Mouse (Mus musculus) MEL (cell line): ENCODE results near the gene Ncoa6. TPM values are rescaled to one million over a fixed set of nuclear protein-coding genes. Genes with fewer than 3 reads are reported as not detected.

ENCODE experiments used
- DNase-seq: peaks from one replicate; pipeline ENCODE4 v3.0.0; 2011; ENCODE audit warnings: low read depth, low spot score
- H3K27ac ChIP-seq: 2 replicates; pipeline ENCODE4 v1.5.1; 2012; ENCODE audit warnings: low read depth, mild to moderate bottlenecking, control low read depth, low read length, moderate library complexity; ENCODE audit not compliant: control insufficient read depth
- H3K27me3 ChIP-seq, 2 experiments: fragments of 150-350 bp in 1 of 2; sonication (generic) in 1 of 2; 2 replicates each; pipeline ENCODE4 v1.6.1; 2012; ENCODE audit warnings: low read length in 2 of 2, mild to moderate bottlenecking in 2 of 2, improper control_type of control experiment in 1 of 2, moderate library complexity in 1 of 2; ENCODE audit not compliant: insufficient read depth in 2 of 2, control insufficient read depth in 1 of 2
- H3K36me3 ChIP-seq, 2 experiments: 2 replicates each; pipeline ENCODE4 v1.6.1; 2012 to 2014; ENCODE audit warnings: low read length in 2 of 2, improper control_type of control experiment in 1 of 2, inconsistent platforms in 1 of 2, mild to moderate bottlenecking in 1 of 2; ENCODE audit not compliant: insufficient read depth in 2 of 2, control insufficient read depth in 1 of 2
- H3K4me1 ChIP-seq, 2 experiments: fragments of 150-350 bp in 1 of 2; sonication (generic) in 1 of 2; 2 replicates each; pipeline ENCODE4 v1.6.1; 2012; ENCODE audit warnings: low read length in 2 of 2, improper control_type of control experiment in 1 of 2, mild to moderate bottlenecking in 1 of 2; ENCODE audit not compliant: insufficient read depth in 2 of 2, control insufficient read depth in 1 of 2
- H3K4me3 ChIP-seq, 2 experiments: fragments of 150-350 bp in 1 of 2; sonication (generic) in 1 of 2; 2 replicates each; pipeline ENCODE4 v1.5.1; 2012; ENCODE audit warnings: low read depth in 2 of 2, low read length in 2 of 2, mild to moderate bottlenecking in 2 of 2, moderate library complexity in 2 of 2, control low read depth in 1 of 2, improper control_type of control experiment in 1 of 2; ENCODE audit not compliant: control insufficient read depth in 1 of 2, insufficient read depth in 1 of 2
- H3K79me2 ChIP-seq: 2 replicates; pipeline ENCODE4 v1.6.1; 2012; ENCODE audit warnings: mild to moderate bottlenecking, low read length, moderate library complexity; ENCODE audit not compliant: control insufficient read depth, poor library complexity, insufficient read depth
- H3K9ac ChIP-seq: 2 replicates; pipeline ENCODE4 v1.6.1; 2012; ENCODE audit warnings: low read depth, mild to moderate bottlenecking, control low read depth, low read length, moderate library complexity; ENCODE audit not compliant: control insufficient read depth, poor library complexity, severe bottlenecking
- H3K9me3 ChIP-seq: fragments of 150-350 bp; sonication (generic); replicated peaks from 2 replicates; pipeline ENCODE4 v1.6.1; 2012; ENCODE audit warnings: mild to moderate bottlenecking, low read length, improper control_type of control experiment, moderate library complexity; ENCODE audit not compliant: insufficient read depth
- BHLHE40 ChIP-seq: IDR thresholded peaks from 2 replicates; pipeline ENCODE4 v1.6.1; 2012; ENCODE audit warnings: low read depth, mild to moderate bottlenecking, inconsistent platforms, low read length, improper control_type of control experiment, borderline replicate concordance
- CHD1 ChIP-seq: IDR thresholded peaks from 2 replicates; pipeline ENCODE4 v1.6.1; 2012; ENCODE audit warnings: low read depth, mild to moderate bottlenecking, inconsistent platforms, low read length, improper control_type of control experiment
- CHD2 ChIP-seq: IDR thresholded peaks from 2 replicates; pipeline ENCODE4 v1.6.1; 2011; ENCODE audit warnings: low read length, improper control_type of control experiment
- CTCF ChIP-seq, 3 experiments: IDR thresholded peaks in 2 of 3; conservative IDR thresholded peaks in 1 of 3; 2 replicates each; pipeline ENCODE4 v1.5.1; 2011 to 2012; ENCODE audit warnings: low read length in 3 of 3, low read depth in 2 of 3, mild to moderate bottlenecking in 2 of 3, improper control_type of control experiment in 1 of 3, inconsistent platforms in 1 of 3, mixed read lengths in 1 of 3, moderate library complexity in 1 of 3; ENCODE audit not compliant: control insufficient read depth in 1 of 3, insufficient read depth in 1 of 3, poor library complexity in 1 of 3, severe bottlenecking in 1 of 3
- ELF1 ChIP-seq: IDR thresholded peaks from 2 replicates; pipeline ENCODE4 v1.6.1; 2014; ENCODE audit warnings: low read depth, mild to moderate bottlenecking, inconsistent platforms, low read length, improper control_type of control experiment, moderate library complexity
- EP300 ChIP-seq, 2 experiments: IDR thresholded peaks; 2 replicates each; pipeline ENCODE4 v1.6.1; 2011; ENCODE audit warnings: improper control_type of control experiment in 2 of 2, low read length in 2 of 2, low read depth in 1 of 2, mild to moderate bottlenecking in 1 of 2
- ETS1 ChIP-seq: IDR thresholded peaks from 2 replicates; pipeline ENCODE4 v1.6.1; 2012; ENCODE audit warnings: low read depth, mild to moderate bottlenecking, inconsistent platforms, low read length, improper control_type of control experiment, moderate library complexity
- GABPA ChIP-seq: IDR thresholded peaks from 2 replicates; pipeline ENCODE4 v1.6.1; 2012; ENCODE audit warnings: low read depth, mild to moderate bottlenecking, inconsistent platforms, low read length, improper control_type of control experiment, moderate library complexity
- GATA1 ChIP-seq: IDR thresholded peaks from 2 replicates; pipeline ENCODE4 v1.6.1; 2011; ENCODE audit warnings: low read depth, low read length, improper control_type of control experiment
- HCFC1 ChIP-seq: IDR thresholded peaks from 2 replicates; pipeline ENCODE4 v1.6.1; 2012; ENCODE audit warnings: low read depth, mild to moderate bottlenecking, inconsistent platforms, low read length, improper control_type of control experiment, moderate library complexity
- KAT2A ChIP-seq: conservative IDR thresholded peaks from 2 replicates; pipeline ENCODE4 v1.6.1; 2012; ENCODE audit warnings: low read depth, low read length, improper control_type of control experiment, inconsistent platforms
- MAFK ChIP-seq: IDR thresholded peaks from 2 replicates; pipeline ENCODE4 v1.6.1; 2011; ENCODE audit warnings: low read depth, mild to moderate bottlenecking, low read length, improper control_type of control experiment, borderline replicate concordance
- MAZ ChIP-seq: IDR thresholded peaks from 2 replicates; pipeline ENCODE4 v1.6.1; 2012; ENCODE audit warnings: low read depth, mild to moderate bottlenecking, inconsistent platforms, low read length, improper control_type of control experiment
- MEF2A ChIP-seq: IDR thresholded peaks from 2 replicates; pipeline ENCODE4 v1.6.1; 2014; ENCODE audit warnings: low read depth, mild to moderate bottlenecking, inconsistent platforms, low read length, improper control_type of control experiment; ENCODE audit not compliant: poor library complexity, insufficient replicate concordance, severe bottlenecking; ENCODE audit errors: extremely low read depth
- NELFE ChIP-seq: IDR thresholded peaks from 2 replicates; pipeline ENCODE4 v1.6.1; 2011; ENCODE audit warnings: low read depth, low read length, improper control_type of control experiment
- NRF1 ChIP-seq: IDR thresholded peaks from 2 replicates; pipeline ENCODE4 v1.6.1; 2014; ENCODE audit warnings: low read depth, mild to moderate bottlenecking, inconsistent platforms, low read length, improper control_type of control experiment, moderate library complexity; ENCODE audit not compliant: poor library complexity, insufficient read depth, severe bottlenecking
- POLR2A ChIP-seq, 2 experiments: IDR thresholded peaks; 2 replicates each; pipeline ENCODE4 v1.6.1; 2011 to 2012; ENCODE audit warnings: low read length in 2 of 2, mild to moderate bottlenecking in 2 of 2, control low read depth in 1 of 2, improper control_type of control experiment in 1 of 2, low read depth in 1 of 2, moderate library complexity in 1 of 2; ENCODE audit not compliant: control insufficient read depth in 1 of 2, insufficient read depth in 1 of 2, poor library complexity in 1 of 2
- POLR2AphosphoS2 ChIP-seq: IDR thresholded peaks from 2 replicates; pipeline ENCODE4 v1.6.1; 2011; ENCODE audit warnings: low read length, improper control_type of control experiment
- POLR2AphosphoS5 ChIP-seq: IDR thresholded peaks from 2 replicates; pipeline ENCODE4 v1.6.1; 2012; ENCODE audit warnings: low read depth, borderline replicate concordance, mild to moderate bottlenecking, inconsistent platforms, low read length, moderate library complexity, mixed read lengths
- RAD21 ChIP-seq: IDR thresholded peaks from 2 replicates; pipeline ENCODE4 v1.6.1; 2011; ENCODE audit warnings: mild to moderate bottlenecking, low read depth, low read length, improper control_type of control experiment
- SMC3 ChIP-seq: IDR thresholded peaks from 2 replicates; pipeline ENCODE4 v1.6.1; 2011; ENCODE audit warnings: low read depth, low read length, improper control_type of control experiment
- TBP ChIP-seq: IDR thresholded peaks from 2 replicates; pipeline ENCODE4 v1.8.0; 2011; ENCODE audit warnings: low read depth, low read length, improper control_type of control experiment
- TCF12 ChIP-seq: IDR thresholded peaks from 2 replicates; pipeline ENCODE4 v1.6.1; 2014; ENCODE audit warnings: low read depth, mild to moderate bottlenecking, inconsistent platforms, low read length, improper control_type of control experiment, moderate library complexity
- UBTF ChIP-seq: IDR thresholded peaks from 2 replicates; pipeline ENCODE4 v1.6.1; 2012; ENCODE audit warnings: low read depth, mild to moderate bottlenecking, inconsistent platforms, low read length, improper control_type of control experiment, moderate library complexity, borderline replicate concordance; ENCODE audit not compliant: insufficient read depth
- USF2 ChIP-seq, 2 experiments: IDR thresholded peaks; 2 replicates each; pipeline ENCODE4 v1.6.1; 2011 to 2012; ENCODE audit warnings: improper control_type of control experiment in 2 of 2, low read length in 2 of 2, borderline replicate concordance in 1 of 2, inconsistent platforms in 1 of 2, low read depth in 1 of 2, mild to moderate bottlenecking in 1 of 2; ENCODE audit not compliant: insufficient read depth in 1 of 2
- ZC3H11A ChIP-seq: IDR thresholded peaks from 2 replicates; pipeline ENCODE4 v1.6.1; 2012; ENCODE audit warnings: low read depth, mild to moderate bottlenecking, inconsistent platforms, low read length, improper control_type of control experiment
- ZNF384 ChIP-seq: IDR thresholded peaks from 2 replicates; pipeline ENCODE4 v1.6.1; 2012; ENCODE audit warnings: low read depth, mild to moderate bottlenecking, inconsistent platforms, low read length, improper control_type of control experiment
- polyA plus RNA-seq, 2 experiments: library from polyadenylated mRNA; stranded (reverse) in 1 of 2; unstranded in 1 of 2; fragments of >175 nt in 1 of 2; fragments of >200 nt in 1 of 2; gene quantifications; 2 replicates each; pipeline versions ENCODE4 v1.2.1 to v1.2.4; 2012; ENCODE audit warnings: low replicate concordance in 2 of 2, low read depth in 1 of 2; ENCODE audit not compliant: insufficient read length in 2 of 2, insufficient read depth in 1 of 2, missing spikeins in 1 of 2
- total RNA-seq: library from RNA; depleted of rRNA; stranded (reverse); fragments of 300-350 nt; gene quantifications from 2 replicates; pipeline ENCODE4 v1.2.3, GENCODE M21; 2012

Gene Ncoa6
- total and polyA plus RNA-seq, 3 experiments = 4.0 to 29.7 TPM; not detected in 1

- 0 out of 4 replicates have a peak overlapping the region, but pooled peaks of 1 of the 2 experiments have one; percentile 6 for H3K4me3 ChIP-seq
- peaks cover 2% of the 10 kb centered on the region; the same call in 1 of the 2 replicates for H3K79me2 ChIP-seq
- TF ChIP-seq TBP = no peak
- peak; percentile 56 for TF ChIP-seq SMC3
- no peak for TF ChIP-seq BHLHE40
- no peak for TF ChIP-seq USF2 (IDR thresholded peaks at IDR 0.05; ENCODE audit: borderline replicate concordance in 1 of 2, insufficient read depth in 1 of 2, low read depth in 1 of 2, low read length in 2 of 2)
- no peak for TF ChIP-seq POLR2AphosphoS2
- TF ChIP-seq KAT2A = no peak
- peak; percentile 43; the same call in 1 of the 2 replicates for TF ChIP-seq MAZ
- TF ChIP-seq CHD1 = no peak
- TF ChIP-seq RAD21 = peak; percentile 9
- no peak for TF ChIP-seq HCFC1
- TF ChIP-seq ELF1 = peak; percentile 8; the same call in 1 of the 2 replicates
- TF ChIP-seq CTCF (IDR thresholded peaks at IDR 0.05 in 2 of 3, conservative IDR thresholded peaks at IDR 0.05 in 1 of 3; ENCODE audit: control insufficient read depth in 1 of 3, insufficient read depth in 1 of 3, low read depth in 2 of 3, low read length in 3 of 3, poor library complexity in 1 of 3, severe bottlenecking in 1 of 3) = peak; percentile 21 to 77 (median 58); a peak in 5 of 6 replicates
- TF ChIP-seq ZC3H11A = peak; percentile 37
- TF ChIP-seq, all 39 proteins: peak for 6
These were observed 41.0 kb upstream of the Ncoa6 start for GRCm38 (mm10) chr2:155514666-155515065.

GRCm38 (mm10) chr2:155513543-155513942 lies 39.8 kb upstream of the Ncoa6 start:
- H3K27ac ChIP-seq = no peak overlapping the region
- no peak overlapping the region for H3K4me3 ChIP-seq
- no peaks in the 10 kb centered on the region; a peak in 1 of 4 replicates for H3K4me1 ChIP-seq
- H3K36me3 ChIP-seq = peaks cover 0 to 2% of the 10 kb centered on the region in 2 experiments; a peak in 1 of 4 replicates
- H3K27me3 ChIP-seq = no peaks in the 10 kb centered on the region; a peak in 1 of 4 replicates
- TF ChIP-seq USF2 (IDR thresholded peaks at IDR 0.05; ENCODE audit: borderline replicate concordance in 1 of 2, insufficient read depth in 1 of 2, low read depth in 1 of 2, low read length in 2 of 2) (no peak), KAT2A (no peak), NELFE (no peak), MEF2A (no peak), GATA1 (no peak), NRF1 (no peak), ZNF384 (no peak), POLR2AphosphoS5 (no peak), MAFK (no peak), CHD2 (no peak), ETS1 (no peak), POLR2A (IDR thresholded peaks at IDR 0.05; ENCODE audit: control insufficient read depth in 1 of 2, insufficient read depth in 1 of 2, low read depth in 1 of 2, low read length in 2 of 2, poor library complexity in 1 of 2) (no peak), CTCF (IDR thresholded peaks at IDR 0.05 in 2 of 3, conservative IDR thresholded peaks at IDR 0.05 in 1 of 3; ENCODE audit: control insufficient read depth in 1 of 3, insufficient read depth in 1 of 3, low read depth in 2 of 3, low read length in 3 of 3, poor library complexity in 1 of 3, severe bottlenecking in 1 of 3) (no peak), GABPA (no peak), EP300 (IDR thresholded peaks at IDR 0.05; ENCODE audit: low read depth in 1 of 2, low read length in 2 of 2) (no peak), UBTF (no peak), TCF12 (no peak)
- peaks cover 2% of the 10 kb centered on the region; the same call in 1 of the 2 replicates for H3K79me2 ChIP-seq
- no peaks in the 10 kb centered on the region for H3K9me3 ChIP-seq
- no peak for DNase-seq
- H3K9ac ChIP-seq = no peak overlapping the region

More at GRCm38 (mm10) chr2:155514666-155515065, 41.0 kb upstream of the Ncoa6 start:
- Histone ChIP-seq H3K36me3 (peaks cover 0 to 2% of the 10 kb centered on the region in 2 experiments; a peak in 1 of 4 replicates), H3K9ac (0 out of 2 replicates have a peak overlapping the region, but pooled peaks have one; percentile 26), H3K9me3 (no peaks in the 10 kb centered on the region), H3K27ac (no peak overlapping the region), H3K27me3 (no peaks in the 10 kb centered on the region; a peak in 1 of 4 replicates), H3K4me1 (peaks cover 2 to 3% of the 10 kb centered on the region in 2 experiments; a peak in 3 of 4 replicates)
- DNase-seq = peak; percentile 62
